Mouse (Mus musculus): ENCODE data around the gene Cela2a. TPM values are rescaled to one million over a fixed set of nuclear protein-coding genes. Genes with fewer than 3 reads are reported as not detected.
"Not testable (repeated sequence)": the region's sequence is repeated elsewhere in the genome, so short reads cannot be mapped to it uniquely, and the experiment has no call there.

Gene Cela2a
- total RNA-seq, 2 experiments from 2014 or later: not detected

- no peak for DNase-seq (ENCODE audit: low spot score in 2 of 2)
Observed at GRCm38 (mm10) chr4:141805886-141806285, 20.1 kb downstream of the Cela2a start.

- DNase-seq (ENCODE audit: low spot score in 2 of 2): no peak
Observed at GRCm38 (mm10) chr4:141804105-141804504, 21.9 kb downstream of the Cela2a start.

- DNase-seq (ENCODE audit: low spot score in 2 of 2): no peak
Observed at GRCm38 (mm10) chr4:141797545-141797944, 28.4 kb downstream of the Cela2a start.

- DNase-seq (ENCODE audit: low spot score in 2 of 2): no peak
Observed at GRCm38 (mm10) chr4:141796954-141797353, 29.0 kb downstream of the Cela2a start.

- DNase-seq (ENCODE audit: low spot score in 2 of 2): no peak
Observed at GRCm38 (mm10) chr4:141796356-141796755, 29.6 kb downstream of the Cela2a start.

GRCm38 (mm10) chr4:141794152-141794535 is 31.8 kb downstream of the Cela2a start:
- DNase-seq (ENCODE audit: low spot score in 2 of 2): no peak

GRCm38 (mm10) chr4:141793282-141794151 is 32.4 kb downstream of the Cela2a start, which contains the start of gene Casp9:
Casp9 (plus strand) TSS chr4:141793612.
- peak; percentile 93 to 98 for DNase-seq (ENCODE audit: low spot score in 2 of 2)

- DNase-seq (ENCODE audit: low spot score in 2 of 2): no peak
Observed at GRCm38 (mm10) chr4:141792554-141793281, 33.2 kb downstream of the Cela2a start.

GRCm38 (mm10) chr4:141791951-141792350 is 34.0 kb downstream of the Cela2a start:
- no peak for DNase-seq (ENCODE audit: low spot score in 2 of 2)

- DNase-seq (ENCODE audit: low spot score in 2 of 2): no peak
Observed at GRCm38 (mm10) chr4:141791486-141791885, 34.5 kb downstream of the Cela2a start.

- DNase-seq (ENCODE audit: low spot score in 2 of 2): peak; percentile 86 to 96
Observed at GRCm38 (mm10) chr4:141790524-141790990, 35.4 kb downstream of the Cela2a start, which contains the start of gene Dnajc16. Dnajc16 (minus strand) TSS chr4:141790931.

- no peak for DNase-seq (ENCODE audit: low spot score in 2 of 2)
Observed at GRCm38 (mm10) chr4:141789564-141790218, 36.3 kb downstream of the Cela2a start.

- no peak for DNase-seq (ENCODE audit: low spot score in 2 of 2)
Observed at GRCm38 (mm10) chr4:141787462-141787861, 38.5 kb downstream of the Cela2a start.

- DNase-seq (ENCODE audit: low spot score in 2 of 2): no peak
Observed at GRCm38 (mm10) chr4:141787046-141787445, 38.9 kb downstream of the Cela2a start.

- DNase-seq (ENCODE audit: low spot score in 2 of 2): no peak
Observed at GRCm38 (mm10) chr4:141786141-141786540, 39.8 kb downstream of the Cela2a start.

GRCm38 (mm10) chr4:141784835-141785234 is 41.1 kb downstream of the Cela2a start:
- DNase-seq (ENCODE audit: low spot score in 2 of 2): no peak

- DNase-seq (ENCODE audit: low spot score in 2 of 2): no peak
Observed at GRCm38 (mm10) chr4:141781201-141781985, 44.6 kb downstream of the Cela2a start.

- DNase-seq (ENCODE audit: low spot score in 2 of 2): no peak
Observed at GRCm38 (mm10) chr4:141779828-141780227, 46.1 kb downstream of the Cela2a start.

GRCm38 (mm10) chr4:141773019-141773418 is 52.9 kb downstream of the Cela2a start:
- not testable (repeated sequence) for DNase-seq (ENCODE audit: low spot score in 2 of 2)

- no peak for DNase-seq (ENCODE audit: low spot score in 2 of 2)
Observed at GRCm38 (mm10) chr4:141771823-141772222, 54.1 kb downstream of the Cela2a start.
